Mouse (Mus musculus) ES-Bruce4 (cell line): ENCODE measurements at regions not wholly inside any gene's neighbourhood (a gene's known extent, or its start where the extent isn't known, plus 50 kb on each side); places are given as distances from the start of the nearest gene placed in this dataset.

Source experiments
- H3K27ac ChIP-seq: 2 replicates; pipeline ENCODE4 v1.5.1; 2012; ENCODE audit warnings: low read length, inconsistent platforms; ENCODE audit not compliant: insufficient read depth
- H3K27me3 ChIP-seq: 2 replicates; pipeline ENCODE4 v1.6.1; 2012; ENCODE audit warnings: mild to moderate bottlenecking, low read length, inconsistent platforms; ENCODE audit not compliant: control insufficient read depth, poor library complexity, insufficient read depth, severe bottlenecking
- H3K36me3 ChIP-seq: 2 replicates; pipeline ENCODE4 v1.6.1; 2012; ENCODE audit warnings: inconsistent platforms, mild to moderate bottlenecking, low read length, moderate library complexity; ENCODE audit not compliant: control insufficient read depth, poor library complexity, insufficient read depth, severe bottlenecking
- H3K4me1 ChIP-seq: one replicate; pipeline ENCODE4 v1.8.1; 2011; ENCODE audit warnings: low read length; ENCODE audit not compliant: control insufficient read depth, insufficient read depth
- H3K4me3 ChIP-seq: 2 replicates; pipeline ENCODE4 v1.5.1; 2011; ENCODE audit warnings: low read depth, mild to moderate bottlenecking, low read length
- H3K9ac ChIP-seq: 2 replicates; pipeline ENCODE4 v1.6.1; 2012; ENCODE audit warnings: low read depth, mild to moderate bottlenecking, inconsistent platforms; ENCODE audit not compliant: poor library complexity, severe bottlenecking
- H3K9me3 ChIP-seq: replicated peaks from 2 replicates; pipeline ENCODE4 v1.6.1; 2012; ENCODE audit warnings: mild to moderate bottlenecking, low read length, inconsistent platforms; ENCODE audit not compliant: control insufficient read depth, poor library complexity, insufficient read depth, severe bottlenecking
- CTCF ChIP-seq: IDR thresholded peaks from one replicate; pipeline ENCODE4 v1.8.1; 2011; ENCODE audit warnings: low read depth, low read length
- EP300 ChIP-seq: IDR thresholded peaks from 2 replicates; pipeline ENCODE4 v1.6.1; 2011; ENCODE audit warnings: low read depth, low read length; ENCODE audit not compliant: insufficient read depth
- POLR2A ChIP-seq: IDR thresholded peaks from one replicate; pipeline ENCODE4 v1.8.1; 2011; ENCODE audit warnings: low read length; ENCODE audit not compliant: insufficient read depth

- Histone ChIP-seq H3K9ac (no peak overlapping the region), H3K27me3 (no peaks in the 10 kb centered on the region), H3K4me3 (no peak overlapping the region), H3K36me3 (no peaks in the 10 kb centered on the region), H3K27ac (no peak overlapping the region), H3K9me3 (no peaks in the 10 kb centered on the region), H3K4me1 (no peaks in the 10 kb centered on the region)
- TF ChIP-seq POLR2A (no peak), CTCF (no peak), EP300 (no peak)
Observed at GRCm38 (mm10) chr13:39702621-39703020, 658.6 kb downstream of the Ofcc1 start.

GRCm38 (mm10) chr13:39691291-39692024 is 669.8 kb downstream of the Ofcc1 start:
- Histone ChIP-seq H3K9ac (no peak overlapping the region), H3K4me1 (no peaks in the 10 kb centered on the region), H3K9me3 (no peaks in the 10 kb centered on the region), H3K4me3 (no peak overlapping the region), H3K27ac (no peak overlapping the region), H3K36me3 (no peaks in the 10 kb centered on the region), H3K27me3 (no peaks in the 10 kb centered on the region)
- no peak for TF ChIP-seq POLR2A
- TF ChIP-seq EP300 = no peak
- no peak for TF ChIP-seq CTCF

GRCm38 (mm10) chr13:39664548-39664947 is 696.7 kb downstream of the Ofcc1 start:
- TF ChIP-seq POLR2A = no peak
- no peak for TF ChIP-seq CTCF
- TF ChIP-seq EP300 = no peak
- H3K9ac ChIP-seq = no peak overlapping the region

GRCm38 (mm10) chr13:39649457-39649856 is 688.8 kb upstream of the Slc35b3 start:
- Histone ChIP-seq H3K27ac (no peak overlapping the region), H3K27me3 (no peaks in the 10 kb centered on the region), H3K36me3 (no peaks in the 10 kb centered on the region), H3K9ac (no peak overlapping the region), H3K4me1 (no peaks in the 10 kb centered on the region), H3K4me3 (no peak overlapping the region), H3K9me3 (no peaks in the 10 kb centered on the region)
- TF ChIP-seq EP300 = no peak
- TF ChIP-seq POLR2A = no peak
- no peak for TF ChIP-seq CTCF

More at GRCm38 (mm10) chr13:39664548-39664947, 696.7 kb downstream of the Ofcc1 start:
- H3K4me3 ChIP-seq = no peak overlapping the region
- no peak overlapping the region for H3K27ac ChIP-seq
- no peaks in the 10 kb centered on the region for H3K4me1 ChIP-seq
- H3K36me3 ChIP-seq = no peaks in the 10 kb centered on the region
- H3K27me3 ChIP-seq = no peaks in the 10 kb centered on the region
- no peaks in the 10 kb centered on the region for H3K9me3 ChIP-seq

GRCm38 (mm10) chr13:39647367-39647766 is 686.7 kb upstream of the Slc35b3 start:
- H3K9ac ChIP-seq = no peak overlapping the region
- no peaks in the 10 kb centered on the region for H3K4me1 ChIP-seq
- no peak overlapping the region for H3K27ac ChIP-seq
- no peaks in the 10 kb centered on the region for H3K27me3 ChIP-seq
- TF ChIP-seq EP300 (no peak), POLR2A (no peak), CTCF (peak; percentile 69)
- no peaks in the 10 kb centered on the region for H3K36me3 ChIP-seq
- H3K9me3 ChIP-seq = no peaks in the 10 kb centered on the region
- no peak overlapping the region for H3K4me3 ChIP-seq

GRCm38 (mm10) chr13:39631506-39632132 is 670.9 kb upstream of the Slc35b3 start:
- no peaks in the 10 kb centered on the region for H3K4me1 ChIP-seq
- H3K36me3 ChIP-seq = no peaks in the 10 kb centered on the region
- H3K27me3 ChIP-seq = no peaks in the 10 kb centered on the region
- no peak overlapping the region for H3K27ac ChIP-seq
- H3K9me3 ChIP-seq = no peaks in the 10 kb centered on the region
- no peak overlapping the region for H3K9ac ChIP-seq
- TF ChIP-seq CTCF (no peak), POLR2A (no peak), EP300 (no peak)
- no peak overlapping the region for H3K4me3 ChIP-seq
